Comparison of ENCODE assay signal across 8 mouse cellular contexts in genomic region chr8:127139154-127139553, GRCm38 (mm10).
A peak's percentile ranks its signal among the peaks of the same experiment; 100 is the strongest.
DNase-seq lines count a peak whose midpoint lies in the region; ATAC-seq and TF ChIP-seq lines count a peak whose summit lies in the region.

No protein-coding gene starts in this region.

- H3K27me3 ChIP-seq in heart, embryonic 11.5 days (ENCODE audit: control insufficient read depth, insufficient read depth, low read length) = no peaks in the 10 kb centered on the region
- H3K27me3 ChIP-seq in midbrain, embryonic 15.5 days (replicated peaks) = no peaks in the 10 kb centered on the region
- H3K27me3 ChIP-seq in testis, adult 2 months (ENCODE audit: control insufficient read depth, insufficient read depth, low read length) = no peaks in the 10 kb centered on the region

- TF ChIP-seq POLR2A in cortical plate, adult 2 months (IDR thresholded peaks at IDR 0.05; ENCODE audit: extremely low read depth, insufficient read depth, low read length) = no peak
- no peak for TF ChIP-seq POLR2A in testis, adult 2 months (IDR thresholded peaks at IDR 0.05; ENCODE audit: control insufficient read depth, low read depth, low read length)

- intact Hi-C loops in gastrocnemius, postnatal 36 days (cut with DNase I) = loop anchor here (1.0 to 5.0 kb wide), 3 partner anchors 38 to 151 kb away; no protein-coding TSS in a partner anchor
- intact Hi-C loops in left cerebral cortex, postnatal 36 days (cut with DNase I) = loop anchor here (1.0 to 2.0 kb wide), 2 partner anchors 74 to 153 kb away; no protein-coding TSS in a partner anchor

- H3K36me3 ChIP-seq in heart, embryonic 11.5 days (ENCODE audit: control insufficient read depth, insufficient read depth, low read length) = no peaks in the 10 kb centered on the region
- H3K36me3 ChIP-seq in midbrain, embryonic 15.5 days (replicated peaks) = no peaks in the 10 kb centered on the region
- H3K36me3 ChIP-seq in testis, adult 2 months (ENCODE audit: control insufficient read depth, insufficient read depth, low read length) = no peaks in the 10 kb centered on the region

- no peak overlapping the region for H3K4me2 ChIP-seq in heart, embryonic 11.5 days
- no peak overlapping the region for H3K4me2 ChIP-seq in midbrain, embryonic 15.5 days

- no peaks in the 10 kb centered on the region for H3K9me3 ChIP-seq in heart, embryonic 11.5 days (replicated peaks; ENCODE audit: control insufficient read depth, low read length)
- no peaks in the 10 kb centered on the region for H3K9me3 ChIP-seq in midbrain, embryonic 15.5 days

- H3K9ac ChIP-seq in heart, embryonic 11.5 days (ENCODE audit: low read depth, low read length) = no peak overlapping the region
- H3K9ac ChIP-seq in midbrain, embryonic 15.5 days = no peak overlapping the region

- no peak overlapping the region for H3K27ac ChIP-seq in heart, embryonic 11.5 days (ENCODE audit: low read depth, low read length)
- H3K27ac ChIP-seq in cortical plate, adult 2 months (ENCODE audit: insufficient read depth, low read length) = no peak overlapping the region
- no peak overlapping the region for H3K27ac ChIP-seq in midbrain, embryonic 15.5 days
- no peak overlapping the region for H3K27ac ChIP-seq in testis, adult 2 months (ENCODE audit: control insufficient read depth, insufficient read depth, low read depth, low read length)

- H3K4me3 ChIP-seq in heart, embryonic 11.5 days (ENCODE audit: low read depth, low read length) = no peak overlapping the region
- H3K4me3 ChIP-seq in cortical plate, adult 2 months (ENCODE audit: insufficient read depth, low read length) = no peak overlapping the region
- H3K4me3 ChIP-seq in midbrain, embryonic 15.5 days = no peak overlapping the region
- H3K4me3 ChIP-seq in testis, adult 2 months (ENCODE audit: control insufficient read depth, low read depth, low read length) = no peak overlapping the region

- peaks cover 33% of the 10 kb centered on the region for H3K4me1 ChIP-seq in heart, embryonic 11.5 days (ENCODE audit: control insufficient read depth, insufficient read depth, low read length)
- H3K4me1 ChIP-seq in cortical plate, adult 2 months (ENCODE audit: control insufficient read depth, insufficient read depth, low read length) = no peaks in the 10 kb centered on the region; the same call in 1 of the 2 replicates
- H3K4me1 ChIP-seq in midbrain, embryonic 15.5 days = no peaks in the 10 kb centered on the region
- H3K4me1 ChIP-seq in testis, adult 2 months (ENCODE audit: control insufficient read depth, insufficient read depth, low read length) = no peaks in the 10 kb centered on the region

- 18% methylated on average over 1 of the region's 1 CpGs for WGBS in heart, embryonic 11.5 days (ENCODE audit: insufficient replicate concordance)
- WGBS in midbrain, embryonic 15.5 days = 46% methylated on average over 1 of the region's 1 CpGs

- TF ChIP-seq CTCF in cortical plate, adult 2 months (IDR thresholded peaks at IDR 0.05; ENCODE audit: extremely low read depth, insufficient read depth, low read length) = peak; percentile 94
- TF ChIP-seq CTCF in testis, adult 2 months (IDR thresholded peaks at IDR 0.05; ENCODE audit: control insufficient read depth, insufficient read depth, insufficient replicate concordance, low read depth, low read length) = peak; percentile 9; the same call in 1 of the 2 replicates

- peak; percentile 94 for DNase-seq in heart, adult 11 months
- peak; percentile 58 to 81 for DNase-seq in gastrocnemius, postnatal 36 days
- DNase-seq in kidney, adult 18-20 months = peak; percentile 85
- peak; percentile 55 to 71 for DNase-seq in left cerebral cortex, postnatal 36 days (ENCODE audit: low spot score in 2 of 2)

- ATAC-seq in heart, embryonic 11.5 days (replicated peaks; ENCODE audit: insufficient number of reproducible peaks, low FRiP score, low TSS enrichment) = no peak
- peak; percentile 45; the same call in 1 of the 2 replicates for ATAC-seq in midbrain, embryonic 15.5 days (replicated peaks)
